Mouse (Mus musculus) right cerebral cortex, postnatal 4 days (tissue): Measurements from ENCODE around the gene Coa5.

Experiments
- DNase-seq: peaks from one replicate; pipeline ENCODE4 v3.0.0-alpha.2; 2022

The Coa5 gene

DNA sequence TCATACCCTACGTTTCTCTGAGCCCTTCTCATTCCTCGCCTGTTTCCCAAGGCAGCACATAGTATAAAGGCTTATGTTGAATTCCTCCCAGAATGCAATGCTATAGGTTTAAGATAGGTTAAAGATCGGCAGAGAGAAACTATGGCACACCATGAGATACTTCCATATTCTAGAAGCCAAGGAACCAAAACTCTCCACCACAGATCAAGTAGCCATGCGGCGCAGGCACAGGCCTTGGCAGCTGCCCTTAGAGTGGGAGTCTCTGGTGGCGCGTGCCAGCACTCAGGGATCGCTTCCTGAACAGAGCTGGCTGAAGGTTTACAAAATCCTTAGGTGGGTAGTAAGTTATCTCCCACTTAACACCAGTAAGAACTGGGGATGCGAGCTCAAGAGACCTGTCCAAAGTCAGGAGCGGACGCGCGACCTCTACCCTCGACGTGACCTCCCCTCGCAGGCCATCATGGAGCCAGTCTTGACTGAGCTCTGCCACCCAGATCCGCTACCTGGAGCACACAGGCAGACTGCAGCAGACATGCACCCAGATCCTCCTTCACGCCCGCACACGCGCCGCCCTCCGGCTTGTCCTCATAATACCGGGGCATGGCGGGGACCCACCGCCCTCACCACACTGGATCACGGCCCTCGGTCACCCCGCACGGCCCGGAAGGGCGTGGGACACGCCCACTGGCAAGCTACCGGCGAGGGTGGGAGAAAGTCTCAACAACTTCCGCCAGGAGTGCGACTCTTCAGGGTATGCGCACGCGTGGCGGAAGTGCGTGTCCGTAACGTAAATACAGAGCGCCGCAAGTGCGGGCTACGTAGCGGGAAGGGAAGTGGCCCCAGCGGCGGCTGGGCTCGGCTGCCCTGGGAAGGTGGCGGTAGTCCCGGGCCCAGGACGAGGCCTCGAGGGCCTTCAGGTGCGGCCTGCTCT, at the start of gene Coa5, which contains the start of gene Unc50:
Coa5 (minus strand) TSS at position 738 of the 931 bp plus-strand sequence.
Unc50 (plus strand) TSS at position 774 of the 931 bp plus-strand sequence.
- peak; percentile 89 for DNase-seq

DNA sequence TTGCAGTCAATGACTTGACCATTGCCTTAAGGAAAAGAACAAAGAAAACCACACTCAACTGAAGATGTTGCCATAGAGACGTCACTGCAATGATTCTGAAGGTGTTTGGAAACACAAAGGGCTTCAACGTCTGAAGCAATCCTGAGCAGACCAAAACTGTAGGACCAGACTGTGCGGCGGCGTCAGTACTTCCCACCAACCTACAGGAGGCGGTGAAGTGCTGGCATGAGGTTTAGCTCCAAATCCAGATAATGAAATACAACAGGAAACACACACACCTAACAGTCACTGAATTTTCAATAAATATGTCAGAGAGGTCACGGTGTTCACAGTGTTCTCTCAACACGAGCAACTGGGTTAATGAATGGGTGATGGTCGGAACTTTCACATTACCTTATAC, 49.2 kb upstream of the Coa5 start:
- DNase-seq, result no peak

- DNase-seq, result no peak
Observed at GRCm38 (mm10) chr1:37478416-37478815, 48.5 kb upstream of the Coa5 start.

GRCm38 (mm10) chr1:37477928-37478327, 48.0 kb upstream of the Coa5 start:
- no peak for DNase-seq

DNA sequence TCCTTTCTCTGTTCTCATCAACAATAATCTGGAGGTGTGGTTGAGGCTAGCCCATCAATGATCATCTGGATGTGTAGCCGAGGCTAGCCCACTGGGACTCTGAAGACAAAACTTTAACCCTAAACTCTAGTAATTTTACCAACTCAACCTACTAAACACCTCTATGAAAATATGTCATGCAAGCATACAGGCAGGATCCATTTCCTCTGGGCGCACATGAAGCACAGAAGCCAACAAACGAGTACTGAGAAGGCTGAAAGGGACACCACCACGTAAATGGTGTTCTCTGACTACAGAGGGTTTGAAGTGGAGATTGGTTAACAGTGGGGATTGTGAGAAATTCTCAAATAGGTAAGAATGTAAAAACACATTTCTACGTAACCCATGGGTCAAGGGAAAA, 47.3 kb upstream of the Coa5 start:
- no peak for DNase-seq

DNA sequence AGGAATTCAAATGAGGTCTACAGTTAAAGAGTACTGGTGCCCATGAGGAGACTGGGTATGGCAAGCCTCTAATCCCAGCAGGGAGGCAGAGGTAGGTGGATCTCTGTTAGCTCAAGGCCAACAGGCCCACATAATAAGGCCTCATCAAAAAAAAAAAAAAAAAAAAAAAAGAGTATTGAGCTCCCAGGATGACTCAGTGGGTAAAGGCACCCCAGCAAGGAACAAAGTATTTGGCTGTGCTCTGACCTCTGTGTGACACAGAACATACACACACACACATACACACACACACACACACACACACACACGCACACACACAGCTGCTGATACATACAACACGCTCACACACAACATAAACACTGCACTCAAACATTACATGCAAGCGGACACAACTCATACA, 45.4 kb upstream of the Coa5 start:
- DNase-seq, result no peak

DNA sequence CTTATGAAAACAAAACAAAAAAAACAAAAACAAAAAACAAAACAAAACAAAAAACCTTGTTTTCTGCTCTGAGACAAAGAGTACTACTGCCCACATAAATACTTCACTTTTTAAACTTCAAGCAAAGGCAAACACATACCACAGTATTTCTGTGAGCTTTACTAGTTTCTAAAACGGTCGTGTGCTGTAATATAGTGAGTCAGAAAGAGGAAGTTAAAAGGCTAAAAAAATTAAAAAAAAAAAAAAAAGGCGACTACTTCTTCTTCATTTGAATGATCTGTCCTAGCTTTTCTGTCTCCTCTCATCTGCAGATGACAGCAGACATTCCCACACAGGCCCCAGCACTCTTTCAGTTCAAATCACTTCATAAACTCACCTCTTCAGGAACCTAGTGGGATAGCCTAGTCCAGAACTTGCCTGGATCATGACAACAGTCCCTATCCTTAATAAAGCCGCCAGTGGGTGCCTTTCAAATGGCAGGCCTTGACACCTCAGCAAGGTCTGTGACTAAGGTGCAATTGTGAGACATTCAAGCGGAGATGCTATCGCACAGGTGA, 44.8 kb upstream of the Coa5 start:
- DNase-seq, result no peak

- no peak for DNase-seq
Observed at GRCm38 (mm10) chr1:37474046-37474445, 44.1 kb upstream of the Coa5 start.

DNA sequence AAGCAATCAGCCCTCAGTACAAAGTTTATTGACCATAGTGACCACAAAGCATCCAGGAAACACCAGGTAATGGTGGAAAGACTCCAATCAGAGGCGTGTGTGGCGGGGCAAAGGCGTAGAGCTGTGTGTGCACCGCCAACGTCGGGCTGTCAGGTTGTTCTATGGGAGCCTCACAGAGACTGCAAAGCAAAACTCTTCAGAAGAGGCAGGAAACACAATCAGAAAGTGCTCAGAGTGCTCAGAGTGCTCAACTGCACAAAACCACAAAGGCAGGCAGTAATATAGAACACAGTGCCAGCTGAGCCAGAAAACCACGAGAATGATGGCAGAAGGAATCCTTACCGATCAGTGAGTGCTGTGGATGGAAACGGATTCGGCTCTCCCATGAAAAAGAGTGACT, 43.3 kb upstream of the Coa5 start:
- DNase-seq, result no peak

- DNase-seq, result no peak
Observed at GRCm38 (mm10) chr1:37471179-37472148, 41.6 kb upstream of the Coa5 start.

GRCm38 (mm10) chr1:37469007-37469406, 39.1 kb upstream of the Coa5 start:
- DNase-seq, result no peak

DNA sequence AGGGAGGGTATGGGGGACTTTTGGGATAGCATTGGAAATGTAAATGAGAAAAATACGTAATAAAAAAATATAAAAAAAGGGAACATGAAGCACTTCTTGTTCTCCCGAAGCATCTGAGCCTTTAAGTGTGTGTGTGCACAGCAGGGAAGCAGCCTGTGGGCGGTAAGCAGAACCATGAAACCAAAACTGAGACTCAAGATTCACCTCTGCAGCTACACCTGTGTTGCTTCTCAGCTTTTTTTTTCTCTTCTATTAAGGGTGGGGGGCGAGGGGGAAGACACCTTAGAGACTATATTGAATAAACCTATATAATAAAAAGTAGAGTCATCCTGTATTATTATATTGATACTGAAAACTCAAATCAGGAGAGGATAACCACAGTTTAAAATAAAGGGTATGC, 37.9 kb upstream of the Coa5 start:
- no peak for DNase-seq

- no peak for DNase-seq
Observed at GRCm38 (mm10) chr1:37466322-37466995, 36.6 kb upstream of the Coa5 start.

- DNase-seq, result no peak
Observed at GRCm38 (mm10) chr1:37464878-37465452, 35.1 kb upstream of the Coa5 start.

GRCm38 (mm10) chr1:37457546-37457945, 27.6 kb upstream of the Coa5 start:
- no peak for DNase-seq

- no peak for DNase-seq
Observed at GRCm38 (mm10) chr1:37451270-37451669, 21.4 kb upstream of the Coa5 start.

- peak; percentile 77 for DNase-seq
Observed at GRCm38 (mm10) chr1:37448361-37449095, 18.6 kb upstream of the Coa5 start.

GRCm38 (mm10) chr1:37442848-37443835, 13.2 kb upstream of the Coa5 start:
- no peak for DNase-seq

DNA sequence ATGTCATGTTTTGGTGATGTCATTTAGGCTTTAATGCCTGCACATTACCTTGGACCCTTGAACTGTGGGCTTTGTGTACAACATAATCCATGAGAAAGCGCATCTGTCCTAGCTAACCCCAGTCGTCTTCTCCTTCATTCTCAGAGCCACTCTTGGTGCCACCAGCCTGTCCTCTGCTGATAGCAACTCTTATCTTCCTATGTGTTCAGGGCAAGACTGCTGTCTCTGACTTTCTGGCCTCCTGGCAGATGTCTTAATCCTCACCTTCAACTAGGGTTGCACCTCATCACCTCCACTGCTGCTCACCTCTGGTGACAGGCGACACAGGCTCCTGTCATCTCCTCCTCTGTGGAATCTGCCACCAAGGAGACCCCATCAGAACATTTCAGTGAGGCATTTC, 6.5 kb upstream of the Coa5 start:
- no peak for DNase-seq

GRCm38 (mm10) chr1:37430297-37430840, 466 bp upstream of the Coa5 start:
- no peak for DNase-seq
